Mouse (Mus musculus): Measurements from ENCODE around the gene Cd46. TPM values are rescaled to one million over a fixed set of nuclear protein-coding genes. Genes with fewer than 3 reads are reported as not detected.

The Cd46 gene
- polyA plus RNA-seq, 1 experiment from 2014 or later = 0.53 TPM

DNA sequence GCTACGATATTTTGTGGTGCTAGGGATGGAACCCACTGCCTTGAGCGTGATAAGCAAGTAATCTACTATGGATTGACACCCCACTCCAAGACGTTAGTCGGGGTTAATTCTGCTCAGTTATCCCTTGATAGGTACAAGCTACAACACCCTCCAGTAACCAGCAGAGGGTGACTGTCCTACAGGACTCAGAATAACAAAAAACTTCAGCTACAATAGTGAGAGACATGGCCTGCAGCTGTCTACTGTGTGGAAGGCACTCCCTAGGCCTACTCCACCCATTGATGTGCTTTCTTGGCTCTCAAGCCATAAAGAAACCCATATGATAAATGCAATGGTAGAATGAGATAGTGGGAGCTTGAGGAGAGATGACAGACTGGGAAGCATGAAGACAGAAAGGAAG is 21.6 kb upstream of the Cd46 start:
- Histone ChIP-seq H3K4me2 (ENCODE audit: low read length) (no peak overlapping the region), H3K36me3 (ENCODE audit: control insufficient read depth, insufficient read depth, low read length) (peaks cover 75% of the 10 kb centered on the region), H3K9ac (ENCODE audit: low read length) (no peak overlapping the region), H3K9me3 (ENCODE audit: control insufficient read depth, low read length) (no peaks in the 10 kb centered on the region), H3K4me3 (ENCODE audit: control insufficient read depth in 1 of 2, insufficient read depth in 1 of 2, low read depth in 1 of 2, low read length in 2 of 2) (no peak overlapping the region), H3K27ac (replicated peaks in 1 of 2; ENCODE audit: control insufficient read depth in 1 of 2, insufficient read depth in 1 of 2, low read depth in 2 of 2, low read length in 2 of 2) (no peak overlapping the region), H3K27me3 (ENCODE audit: control insufficient read depth, insufficient read depth, low read length) (no peaks in the 10 kb centered on the region), H3K4me1 (ENCODE audit: control insufficient read depth in 2 of 2, insufficient read depth in 2 of 2, low read length in 2 of 2) (no peaks in the 10 kb centered on the region)
- ATAC-seq (ENCODE audit: insufficient number of reproducible peaks, insufficient read depth, low FRiP score, low read depth) = no peak
- WGBS = 83% methylated on average over 4 of the region's 4 CpGs

DNA sequence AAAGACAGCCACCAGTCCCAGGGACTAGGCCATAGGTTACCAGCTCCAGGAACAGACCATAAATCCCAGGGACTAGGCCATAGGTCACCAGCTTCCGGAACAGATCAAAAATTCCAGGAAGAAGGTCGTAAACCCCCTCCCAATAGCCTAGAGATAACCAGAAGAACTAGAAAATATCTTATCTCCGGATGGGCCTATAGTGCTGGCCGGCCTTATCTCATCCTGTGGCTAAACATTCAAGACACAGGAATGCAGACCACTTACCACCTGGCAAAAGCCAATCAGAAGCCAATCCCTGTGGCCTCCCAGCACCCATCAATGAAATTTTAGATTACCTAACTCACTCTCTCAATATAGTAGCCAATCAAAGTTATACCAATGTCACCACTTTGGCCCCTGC is 8.6 kb upstream of the Cd46 start:
- WGBS = 6% methylated on average over 4 of the region's 4 CpGs
- no peak overlapping the region for H3K4me2 ChIP-seq (ENCODE audit: low read length)
- no peak overlapping the region for H3K27ac ChIP-seq (replicated peaks in 1 of 2; ENCODE audit: control insufficient read depth in 1 of 2, insufficient read depth in 1 of 2, low read depth in 2 of 2, low read length in 2 of 2)
- ATAC-seq (ENCODE audit: insufficient number of reproducible peaks, insufficient read depth, low FRiP score, low read depth) = no peak
- peaks cover 54% of the 10 kb centered on the region for H3K36me3 ChIP-seq (ENCODE audit: control insufficient read depth, insufficient read depth, low read length)
- no peaks in the 10 kb centered on the region for H3K27me3 ChIP-seq (ENCODE audit: control insufficient read depth, insufficient read depth, low read length)
- H3K4me3 ChIP-seq (ENCODE audit: control insufficient read depth in 1 of 2, insufficient read depth in 1 of 2, low read depth in 1 of 2, low read length in 2 of 2) = no peak overlapping the region
- no peaks in the 10 kb centered on the region for H3K9me3 ChIP-seq (ENCODE audit: control insufficient read depth, low read length)
- peaks cover 0 to 5% of the 10 kb centered on the region in 2 experiments; a peak in 1 of 4 replicates for H3K4me1 ChIP-seq (ENCODE audit: control insufficient read depth in 2 of 2, insufficient read depth in 2 of 2, low read length in 2 of 2)
- no peak overlapping the region for H3K9ac ChIP-seq (ENCODE audit: low read length)

DNA sequence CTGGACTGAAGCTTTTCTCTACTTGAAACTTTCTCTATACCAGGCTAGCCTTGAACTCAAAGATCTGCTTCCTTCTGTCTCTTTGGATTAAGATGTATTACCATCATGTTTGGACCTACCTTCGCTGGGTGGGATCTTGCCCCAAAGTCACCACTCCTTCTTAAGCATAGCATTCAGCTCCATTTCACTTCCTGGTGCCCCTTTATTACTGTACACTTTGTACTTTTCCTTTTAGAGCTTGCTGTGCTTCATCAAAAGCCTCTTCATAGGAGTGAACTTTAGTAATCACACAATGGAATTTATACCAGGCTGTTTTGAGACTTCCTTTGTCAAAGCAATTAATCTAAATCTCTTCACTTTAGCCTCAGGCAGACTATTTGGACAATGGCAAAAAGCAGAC is 6.0 kb upstream of the Cd46 start:
- peaks cover 0 to 5% of the 10 kb centered on the region in 2 experiments; a peak in 1 of 4 replicates for H3K4me1 ChIP-seq (ENCODE audit: control insufficient read depth in 2 of 2, insufficient read depth in 2 of 2, low read length in 2 of 2)
- no peak for ATAC-seq (ENCODE audit: insufficient number of reproducible peaks, insufficient read depth, low FRiP score, low read depth)
- no peak overlapping the region for H3K4me3 ChIP-seq (ENCODE audit: control insufficient read depth in 1 of 2, insufficient read depth in 1 of 2, low read depth in 1 of 2, low read length in 2 of 2)
- peaks cover 29% of the 10 kb centered on the region for H3K36me3 ChIP-seq (ENCODE audit: control insufficient read depth, insufficient read depth, low read length)
- H3K27me3 ChIP-seq (ENCODE audit: control insufficient read depth, insufficient read depth, low read length) = no peaks in the 10 kb centered on the region
- no peak overlapping the region for H3K9ac ChIP-seq (ENCODE audit: low read length)
- no peaks in the 10 kb centered on the region for H3K9me3 ChIP-seq (ENCODE audit: control insufficient read depth, low read length)
- H3K4me2 ChIP-seq (ENCODE audit: low read length) = no peak overlapping the region
- WGBS = 94% methylated on average over 1 of the region's 1 CpGs
- no peak overlapping the region for H3K27ac ChIP-seq (replicated peaks in 1 of 2; ENCODE audit: control insufficient read depth in 1 of 2, insufficient read depth in 1 of 2, low read depth in 2 of 2, low read length in 2 of 2)

DNA sequence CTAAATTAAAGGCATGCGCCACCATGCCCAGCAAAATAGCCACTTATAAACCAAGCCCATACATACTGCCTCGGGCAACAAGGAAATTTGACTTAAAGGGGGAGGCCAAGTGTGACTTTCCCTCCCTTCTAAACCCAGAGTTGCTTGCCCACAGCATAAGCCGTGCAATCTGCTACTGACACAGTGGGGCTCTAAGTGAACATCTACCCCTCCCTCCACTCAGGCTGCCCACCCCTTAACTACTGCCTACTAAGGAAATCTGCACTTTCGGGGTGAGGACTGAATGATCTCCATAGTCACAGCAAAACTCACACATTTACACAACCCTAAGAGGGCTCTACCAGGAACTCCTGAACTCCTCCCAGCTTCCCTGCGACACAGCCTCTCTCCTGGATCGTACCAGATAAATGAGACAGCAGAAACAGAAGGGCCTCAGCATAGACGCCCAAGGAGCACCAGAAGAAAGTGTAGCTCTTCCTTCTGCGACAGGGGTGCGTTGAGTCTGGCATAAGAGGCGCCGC is 290 bp downstream of the Cd46 start:
- H3K27ac ChIP-seq (replicated peaks in 1 of 2; ENCODE audit: control insufficient read depth in 1 of 2, insufficient read depth in 1 of 2, low read depth in 2 of 2, low read length in 2 of 2) = peak overlapping the region; percentile 51 to 56; a peak in 3 of 4 replicates
- H3K9ac ChIP-seq (ENCODE audit: low read length) = peak overlapping the region; percentile 75
- H3K36me3 ChIP-seq (ENCODE audit: control insufficient read depth, insufficient read depth, low read length) = peaks cover 7% of the 10 kb centered on the region; the same call in 1 of the 2 replicates
- no peaks in the 10 kb centered on the region for H3K9me3 ChIP-seq (ENCODE audit: control insufficient read depth, low read length)
- H3K27me3 ChIP-seq (ENCODE audit: control insufficient read depth, insufficient read depth, low read length) = no peaks in the 10 kb centered on the region
- H3K4me3 ChIP-seq (ENCODE audit: control insufficient read depth in 1 of 2, insufficient read depth in 1 of 2, low read depth in 1 of 2, low read length in 2 of 2) = peak overlapping the region; percentile 53 to 58
- WGBS = 13% methylated on average over 11 of the region's 11 CpGs
- ATAC-seq (ENCODE audit: insufficient number of reproducible peaks, insufficient read depth, low FRiP score, low read depth) = peak; percentile 57
- H3K4me1 ChIP-seq (ENCODE audit: control insufficient read depth in 2 of 2, insufficient read depth in 2 of 2, low read length in 2 of 2) = no peaks in the 10 kb centered on the region
- H3K4me2 ChIP-seq (ENCODE audit: low read length) = peak overlapping the region; percentile 74

DNA sequence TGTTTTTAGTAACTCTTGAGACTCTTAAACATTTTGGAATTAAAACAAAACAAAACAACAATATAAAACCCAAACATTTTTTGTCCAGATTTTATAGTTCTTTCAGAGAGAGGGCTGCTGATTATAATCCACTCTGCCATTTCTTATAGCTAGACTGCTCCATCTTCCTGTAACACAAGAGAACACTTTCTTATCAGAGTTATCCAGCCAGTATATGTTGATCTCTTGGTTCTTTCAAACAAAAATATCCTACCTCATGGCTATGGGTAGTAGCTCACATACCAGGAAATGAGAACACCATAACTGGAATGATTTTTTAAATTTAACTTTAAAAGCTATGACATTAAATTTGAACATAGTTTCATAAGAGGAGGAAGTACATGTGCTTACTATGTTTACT is 9.9 kb downstream of the Cd46 start:
- H3K4me1 ChIP-seq (ENCODE audit: control insufficient read depth in 2 of 2, insufficient read depth in 2 of 2, low read length in 2 of 2) = no peaks in the 10 kb centered on the region
- ATAC-seq (ENCODE audit: insufficient number of reproducible peaks, insufficient read depth, low FRiP score, low read depth) = no peak
- no peaks in the 10 kb centered on the region for H3K36me3 ChIP-seq (ENCODE audit: control insufficient read depth, insufficient read depth, low read length)
- no peaks in the 10 kb centered on the region for H3K27me3 ChIP-seq (ENCODE audit: control insufficient read depth, insufficient read depth, low read length)
- H3K27ac ChIP-seq (replicated peaks in 1 of 2; ENCODE audit: control insufficient read depth in 1 of 2, insufficient read depth in 1 of 2, low read depth in 2 of 2, low read length in 2 of 2) = no peak overlapping the region
- H3K9ac ChIP-seq (ENCODE audit: low read length) = no peak overlapping the region
- no peak overlapping the region for H3K4me2 ChIP-seq (ENCODE audit: low read length)
- no peaks in the 10 kb centered on the region for H3K9me3 ChIP-seq (ENCODE audit: control insufficient read depth, low read length)
- H3K4me3 ChIP-seq (ENCODE audit: control insufficient read depth in 1 of 2, insufficient read depth in 1 of 2, low read depth in 1 of 2, low read length in 2 of 2) = no peak overlapping the region

DNA sequence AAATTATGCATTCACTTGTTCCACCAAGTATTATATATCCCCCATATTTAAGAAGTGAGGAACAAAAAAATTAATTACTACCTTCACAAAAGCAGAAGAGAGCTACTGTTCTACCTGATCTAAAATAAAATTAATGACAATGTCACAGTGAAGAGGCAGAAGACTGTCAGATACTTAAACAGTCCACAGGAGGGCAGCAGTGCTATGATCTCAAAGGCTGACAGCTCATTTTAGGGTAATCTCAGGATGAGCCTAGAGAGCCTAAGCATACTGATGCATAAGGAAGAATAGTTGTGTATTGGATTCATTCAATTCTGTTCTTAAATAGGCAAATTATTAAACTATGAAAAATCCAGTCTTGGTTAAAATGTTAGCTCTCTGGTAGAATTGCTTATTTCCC is 51.6 kb downstream of the Cd46 start:
- Histone ChIP-seq H3K4me2 (ENCODE audit: low read length) (no peak overlapping the region), H3K36me3 (ENCODE audit: control insufficient read depth, insufficient read depth, low read length) (0 out of 2 replicates have a peak, but pooled peaks cover 4% of the 10 kb centered on the region)
- no peak for ATAC-seq (ENCODE audit: insufficient number of reproducible peaks, insufficient read depth, low FRiP score, low read depth)

DNA sequence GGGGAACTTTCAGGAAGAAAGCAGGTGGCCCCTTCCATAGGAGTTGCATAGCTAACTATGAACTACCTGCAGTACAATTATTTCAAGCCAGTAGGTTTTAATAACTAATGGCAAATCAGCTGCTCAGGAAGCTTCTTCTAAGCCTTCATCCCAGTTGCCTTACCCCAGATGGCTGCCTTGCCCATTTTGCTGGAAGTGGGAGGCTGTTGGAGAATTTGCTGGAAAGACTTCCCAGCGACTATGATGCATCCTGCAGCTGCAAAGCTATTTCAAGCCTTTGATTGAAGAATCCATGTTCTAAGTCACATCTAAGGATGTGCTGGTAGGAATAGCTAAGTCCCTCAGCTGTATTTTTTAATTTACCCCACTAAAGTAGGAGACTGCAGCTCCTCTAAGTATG is 53.7 kb downstream of the Cd46 start:
- Histone ChIP-seq H3K4me3 (ENCODE audit: control insufficient read depth in 1 of 2, insufficient read depth in 1 of 2, low read depth in 1 of 2, low read length in 2 of 2) (no peak overlapping the region), H3K9ac (ENCODE audit: low read length) (no peak overlapping the region), H3K27ac (replicated peaks in 1 of 2; ENCODE audit: control insufficient read depth in 1 of 2, insufficient read depth in 1 of 2, low read depth in 2 of 2, low read length in 2 of 2) (no peak overlapping the region), H3K4me2 (ENCODE audit: low read length) (no peak overlapping the region), H3K36me3 (ENCODE audit: control insufficient read depth, insufficient read depth, low read length) (0 out of 2 replicates have a peak, but pooled peaks cover 4% of the 10 kb centered on the region), H3K4me1 (ENCODE audit: control insufficient read depth in 2 of 2, insufficient read depth in 2 of 2, low read length in 2 of 2) (peaks cover 0 to 3% of the 10 kb centered on the region in 2 experiments; a peak in 1 of 4 replicates), H3K27me3 (ENCODE audit: control insufficient read depth, insufficient read depth, low read length) (no peaks in the 10 kb centered on the region), H3K9me3 (ENCODE audit: control insufficient read depth, low read length) (no peaks in the 10 kb centered on the region)
- ATAC-seq (ENCODE audit: insufficient number of reproducible peaks, insufficient read depth, low FRiP score, low read depth) = no peak
- 53% methylated on average over 1 of the region's 1 CpGs for WGBS

More for the DNA sequence above, 51.6 kb downstream of the Cd46 start:
- Histone ChIP-seq H3K27me3 (ENCODE audit: control insufficient read depth, insufficient read depth, low read length) (no peaks in the 10 kb centered on the region), H3K27ac (replicated peaks in 1 of 2; ENCODE audit: control insufficient read depth in 1 of 2, insufficient read depth in 1 of 2, low read depth in 2 of 2, low read length in 2 of 2) (no peak overlapping the region), H3K9ac (ENCODE audit: low read length) (no peak overlapping the region), H3K4me3 (ENCODE audit: control insufficient read depth in 1 of 2, insufficient read depth in 1 of 2, low read depth in 1 of 2, low read length in 2 of 2) (no peak overlapping the region), H3K4me1 (ENCODE audit: control insufficient read depth in 2 of 2, insufficient read depth in 2 of 2, low read length in 2 of 2) (no peaks in the 10 kb centered on the region), H3K9me3 (ENCODE audit: control insufficient read depth, low read length) (no peaks in the 10 kb centered on the region)

DNA sequence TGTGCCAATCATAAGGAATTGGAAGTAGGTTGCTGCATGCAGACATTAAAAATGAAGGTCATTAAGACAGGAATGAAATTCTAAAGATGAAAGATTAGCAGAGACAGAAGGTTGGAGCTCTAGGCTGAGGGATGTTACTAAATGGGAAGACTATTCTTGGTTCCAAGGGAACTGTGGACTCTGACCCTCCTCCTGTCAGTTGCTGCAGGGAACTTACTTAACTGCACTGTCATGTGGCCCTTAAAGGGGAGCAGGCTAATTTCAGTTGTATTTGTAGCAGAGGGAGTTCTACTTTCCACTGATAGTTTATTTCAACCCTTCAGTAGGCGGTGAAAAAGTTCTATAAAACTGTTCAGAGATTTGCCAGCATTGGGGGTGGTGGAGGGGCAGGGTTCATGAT is 54.1 kb downstream of the Cd46 start:
- ATAC-seq (ENCODE audit: insufficient number of reproducible peaks, insufficient read depth, low FRiP score, low read depth) = no peak
- H3K27me3 ChIP-seq (ENCODE audit: control insufficient read depth, insufficient read depth, low read length) = no peaks in the 10 kb centered on the region
- no peak overlapping the region for H3K4me2 ChIP-seq (ENCODE audit: low read length)
- no peaks in the 10 kb centered on the region for H3K9me3 ChIP-seq (ENCODE audit: control insufficient read depth, low read length)
- peaks cover 0 to 3% of the 10 kb centered on the region in 2 experiments; a peak in 1 of 4 replicates for H3K4me1 ChIP-seq (ENCODE audit: control insufficient read depth in 2 of 2, insufficient read depth in 2 of 2, low read length in 2 of 2)
- H3K4me3 ChIP-seq (ENCODE audit: control insufficient read depth in 1 of 2, insufficient read depth in 1 of 2, low read depth in 1 of 2, low read length in 2 of 2) = no peak overlapping the region
- no peak overlapping the region for H3K27ac ChIP-seq (replicated peaks in 1 of 2; ENCODE audit: control insufficient read depth in 1 of 2, insufficient read depth in 1 of 2, low read depth in 2 of 2, low read length in 2 of 2)
- H3K9ac ChIP-seq (ENCODE audit: low read length) = no peak overlapping the region
- H3K36me3 ChIP-seq (ENCODE audit: control insufficient read depth, insufficient read depth, low read length) = 0 out of 2 replicates have a peak, but pooled peaks cover 4% of the 10 kb centered on the region
- 88% methylated on average over 1 of the region's 1 CpGs for WGBS
